Mouse (Mus musculus) MEL (cell line): ENCODE data around the gene Acsm1.

ENCODE experiments used
- CHD2 ChIP-seq: IDR thresholded peaks from 2 replicates; pipeline ENCODE4 v1.6.1; 2011; ENCODE audit warnings: low read length, improper control_type of control experiment
- CTCF ChIP-seq, 3 experiments: IDR thresholded peaks in 2 of 3; conservative IDR thresholded peaks in 1 of 3; 2 replicates each; pipeline ENCODE4 v1.5.1; 2011 to 2012; ENCODE audit warnings: low read length in 3 of 3, low read depth in 2 of 3, mild to moderate bottlenecking in 2 of 3, improper control_type of control experiment in 1 of 3, inconsistent platforms in 1 of 3, mixed read lengths in 1 of 3, moderate library complexity in 1 of 3; ENCODE audit not compliant: control insufficient read depth in 1 of 3, insufficient read depth in 1 of 3, poor library complexity in 1 of 3, severe bottlenecking in 1 of 3
- E2F4 ChIP-seq: IDR thresholded peaks from 2 replicates; pipeline ENCODE4 v1.6.1; 2011; ENCODE audit warnings: low read depth, low read length, improper control_type of control experiment, borderline replicate concordance
- ELF1 ChIP-seq: IDR thresholded peaks from 2 replicates; pipeline ENCODE4 v1.6.1; 2014; ENCODE audit warnings: low read depth, mild to moderate bottlenecking, inconsistent platforms, low read length, improper control_type of control experiment, moderate library complexity
- EP300 ChIP-seq, 2 experiments: IDR thresholded peaks; 2 replicates each; pipeline ENCODE4 v1.6.1; 2011; ENCODE audit warnings: improper control_type of control experiment in 2 of 2, low read length in 2 of 2, low read depth in 1 of 2, mild to moderate bottlenecking in 1 of 2
- ETS1 ChIP-seq: IDR thresholded peaks from 2 replicates; pipeline ENCODE4 v1.6.1; 2012; ENCODE audit warnings: low read depth, mild to moderate bottlenecking, inconsistent platforms, low read length, improper control_type of control experiment, moderate library complexity
- GABPA ChIP-seq: IDR thresholded peaks from 2 replicates; pipeline ENCODE4 v1.6.1; 2012; ENCODE audit warnings: low read depth, mild to moderate bottlenecking, inconsistent platforms, low read length, improper control_type of control experiment, moderate library complexity
- JUND ChIP-seq: IDR thresholded peaks from 2 replicates; pipeline ENCODE4 v1.6.1; 2011; ENCODE audit warnings: low read depth, mild to moderate bottlenecking, improper control_type of control experiment, low read length
- MAX ChIP-seq: IDR thresholded peaks from 2 replicates; pipeline ENCODE4 v1.6.1; 2011; ENCODE audit warnings: low read length, improper control_type of control experiment
- MXI1 ChIP-seq: IDR thresholded peaks from 2 replicates; pipeline ENCODE4 v1.6.1; 2011; ENCODE audit warnings: mild to moderate bottlenecking, low read depth, low read length, improper control_type of control experiment
- NELFE ChIP-seq: IDR thresholded peaks from 2 replicates; pipeline ENCODE4 v1.6.1; 2011; ENCODE audit warnings: low read depth, low read length, improper control_type of control experiment
- POLR2A ChIP-seq, 2 experiments: IDR thresholded peaks; 2 replicates each; pipeline ENCODE4 v1.6.1; 2011 to 2012; ENCODE audit warnings: low read length in 2 of 2, mild to moderate bottlenecking in 2 of 2, control low read depth in 1 of 2, improper control_type of control experiment in 1 of 2, low read depth in 1 of 2, moderate library complexity in 1 of 2; ENCODE audit not compliant: control insufficient read depth in 1 of 2, insufficient read depth in 1 of 2, poor library complexity in 1 of 2
- ZC3H11A ChIP-seq: IDR thresholded peaks from 2 replicates; pipeline ENCODE4 v1.6.1; 2012; ENCODE audit warnings: low read depth, mild to moderate bottlenecking, inconsistent platforms, low read length, improper control_type of control experiment
- ZNF384 ChIP-seq: IDR thresholded peaks from 2 replicates; pipeline ENCODE4 v1.6.1; 2012; ENCODE audit warnings: low read depth, mild to moderate bottlenecking, inconsistent platforms, low read length, improper control_type of control experiment

- no peak for TF ChIP-seq JUND
- no peak for TF ChIP-seq CTCF (IDR thresholded peaks at IDR 0.05 in 2 of 3, conservative IDR thresholded peaks at IDR 0.05 in 1 of 3; ENCODE audit: control insufficient read depth in 1 of 3, insufficient read depth in 1 of 3, low read depth in 2 of 3, low read length in 3 of 3, poor library complexity in 1 of 3, severe bottlenecking in 1 of 3)
- TF ChIP-seq CHD2 = no peak
- TF ChIP-seq ZNF384 = no peak
- no peak for TF ChIP-seq MAX
- no peak for TF ChIP-seq ZC3H11A
- no peak for TF ChIP-seq ELF1
- no peak for TF ChIP-seq MXI1
- TF ChIP-seq EP300 (IDR thresholded peaks at IDR 0.05; ENCODE audit: low read depth in 1 of 2, low read length in 2 of 2) = no peak
- TF ChIP-seq POLR2A (IDR thresholded peaks at IDR 0.05; ENCODE audit: control insufficient read depth in 1 of 2, insufficient read depth in 1 of 2, low read depth in 1 of 2, low read length in 2 of 2, poor library complexity in 1 of 2) = no peak
- TF ChIP-seq GABPA = no peak
- TF ChIP-seq NELFE = no peak
- TF ChIP-seq ETS1 = no peak
- no peak for TF ChIP-seq E2F4
Observed at GRCm38 (mm10) chr7:119601195-119601953, 5.5 kb upstream of the Acsm1 start.
